Comparison of ENCODE assay signal across 25 mouse cellular contexts in the genomic region with DNA sequence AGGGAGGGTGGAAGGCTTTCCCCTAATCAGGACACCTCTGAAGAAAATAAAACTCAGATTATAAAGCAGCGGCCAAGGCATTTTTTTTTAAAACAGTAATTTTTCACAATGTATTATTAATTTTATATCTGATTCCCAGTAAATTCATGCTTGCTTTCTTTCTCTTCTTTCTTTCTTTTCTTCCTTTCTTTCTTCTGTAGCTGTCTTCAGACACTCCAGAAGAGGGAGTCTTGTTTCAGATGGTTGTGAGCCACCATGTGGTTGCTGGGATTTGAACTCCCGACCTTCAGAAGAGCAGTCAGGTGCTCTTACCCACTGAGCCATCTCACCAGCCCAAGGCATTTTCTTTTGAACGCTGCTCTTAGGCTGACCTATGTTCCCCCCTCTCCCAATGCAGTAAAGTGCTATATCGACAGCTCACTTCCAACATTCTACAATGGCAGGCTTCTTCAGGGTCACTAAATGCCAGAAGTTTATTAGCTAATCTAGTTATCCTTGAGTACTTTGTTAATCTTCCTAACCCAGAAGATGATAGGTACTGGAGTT. TPM values are rescaled to one million over a fixed set of nuclear protein-coding genes. Genes with fewer than 3 reads are reported as not detected.
DNase-seq lines count a peak whose midpoint lies in the region; ATAC-seq and TF ChIP-seq lines count a peak whose summit lies in the region.
"Had no signal": no experiment of that assay in that cellular context is flagged by ENCODE, and none has a peak within 500 bp of the region (broad histone marks: within the 10 kb centered on the region; RNA-seq: fewer than 3 reads in every experiment).

No protein-coding gene starts in this region.

- H3K27ac ChIP-seq in forebrain, embryonic 14.5 days (ENCODE audit: low read depth, low read length), result no peak overlapping the region
- no peak overlapping the region for H3K27ac ChIP-seq in forebrain, embryonic 12.5 days
- no peak overlapping the region for H3K27ac ChIP-seq in lung, embryonic 14.5 days (ENCODE audit: low read depth)
- H3K27ac ChIP-seq in lung, postnatal 0 days (ENCODE audit: low read length), result no peak overlapping the region
- H3K27ac ChIP-seq: heart, embryonic 10.5 days; heart, embryonic 15.5 days; hindbrain, embryonic 13.5 days; limb, embryonic 15.5 days; liver, embryonic 13.5 days had no signal

- no peak for ATAC-seq in forebrain, embryonic 14.5 days
- no peak for ATAC-seq in forebrain, embryonic 12.5 days (ENCODE audit: low FRiP score)
- ATAC-seq in lung, embryonic 14.5 days (ENCODE audit: insufficient read depth), result no peak
- ATAC-seq in lung, postnatal 0 days, result no peak
- no peak for ATAC-seq in frontal cortex, adult (ENCODE audit: low TSS enrichment)
- ATAC-seq: CD4-positive, CD25-positive, alpha-beta regulatory T cell, adult 4 months; inflammation-experienced regulatory T-cells, adult 6 months; Patski had no signal

- WGBS in forebrain, embryonic 14.5 days, result 80% methylated on average over 4 of the region's 4 CpGs
- 85% methylated on average over 4 of the region's 4 CpGs for WGBS in forebrain, embryonic 12.5 days
- 64% methylated on average over 4 of the region's 4 CpGs for WGBS in lung, embryonic 14.5 days
- WGBS in lung, postnatal 0 days, result 75% methylated on average over 4 of the region's 4 CpGs

- no peak overlapping the region for H3K9ac ChIP-seq in forebrain, embryonic 14.5 days (ENCODE audit: low read length)
- H3K9ac ChIP-seq in forebrain, embryonic 12.5 days, result no peak overlapping the region
- H3K9ac ChIP-seq in lung, embryonic 14.5 days, result no peak overlapping the region
- no peak overlapping the region for H3K9ac ChIP-seq in lung, postnatal 0 days (replicated peaks; ENCODE audit: low read depth)
- H3K9ac ChIP-seq: heart, embryonic 15.5 days; hindbrain, embryonic 13.5 days; limb, embryonic 15.5 days; liver, embryonic 13.5 days had no signal

- peak; percentile 71 for DNase-seq in forebrain, embryonic 14.5 days (ENCODE audit: low spot score)
- peak; percentile 50 for DNase-seq in lung, embryonic 14.5 days
- DNase-seq in lung, postnatal 0 days (ENCODE audit: low spot score), result no peak
- peak; percentile 17 for DNase-seq in retina, postnatal 1 day
- no peak for DNase-seq in retina, embryonic 14.5 days (ENCODE audit: low spot score)
- DNase-seq in Muller cell, postnatal 12 days (ENCODE audit: inconsistent ontology term), result peak; percentile 64
- DNase-seq: adrenal gland, postnatal 10 days; cerebellum, adult 8-10 months; cerebellum, postnatal 25 days; gastrocnemius, postnatal 25 days; heart, adult 11 months; kidney, adult 11 months; kidney, postnatal 14 days; liver, embryonic 13.5 days; lung, adult 18-20 months; lung, postnatal 14 days had no signal

- H3K4me2 ChIP-seq in forebrain, embryonic 14.5 days (ENCODE audit: low read length), result no peak overlapping the region
- H3K4me2 ChIP-seq in forebrain, embryonic 12.5 days, result no peak overlapping the region
- no peak overlapping the region for H3K4me2 ChIP-seq in lung, embryonic 14.5 days
- H3K4me2 ChIP-seq in lung, postnatal 0 days (replicated peaks; ENCODE audit: low read depth, low read length), result no peak overlapping the region
- H3K4me2 ChIP-seq: heart, embryonic 15.5 days; hindbrain, embryonic 13.5 days; limb, embryonic 15.5 days; liver, embryonic 13.5 days had no signal

- H3K9me3 ChIP-seq in forebrain, embryonic 14.5 days (replicated peaks; ENCODE audit: control insufficient read depth, low read length), result no peaks in the 10 kb centered on the region
- H3K9me3 ChIP-seq in forebrain, embryonic 12.5 days, result no peaks in the 10 kb centered on the region
- H3K9me3 ChIP-seq in lung, embryonic 14.5 days (ENCODE audit: low read depth, low read length), result no peaks in the 10 kb centered on the region
- no peaks in the 10 kb centered on the region for H3K9me3 ChIP-seq in lung, postnatal 0 days (ENCODE audit: low read length)
- H3K9me3 ChIP-seq: heart, embryonic 10.5 days; heart, embryonic 15.5 days; hindbrain, embryonic 13.5 days; limb, embryonic 15.5 days; liver, embryonic 13.5 days had no signal

- peaks cover 19% of the 10 kb centered on the region for H3K36me3 ChIP-seq in forebrain, embryonic 14.5 days (ENCODE audit: control insufficient read depth, insufficient read depth, low read length)
- peaks cover 13% of the 10 kb centered on the region for H3K36me3 ChIP-seq in forebrain, embryonic 12.5 days (replicated peaks)
- peaks cover 13% of the 10 kb centered on the region for H3K36me3 ChIP-seq in lung, embryonic 14.5 days (ENCODE audit: insufficient read depth)
- H3K36me3 ChIP-seq in lung, postnatal 0 days (ENCODE audit: insufficient read depth, low read length), result peaks cover 14% of the 10 kb centered on the region

- no peak for TF ChIP-seq CTCF in lung, embryonic 14.5 days (IDR thresholded peaks at IDR 0.05; ENCODE audit: low read depth)
- TF ChIP-seq CTCF in lung, postnatal 0 days (IDR thresholded peaks at IDR 0.05), result no peak

- no peak for TF ChIP-seq EP300 in lung, postnatal 0 days (IDR thresholded peaks at IDR 0.05)

- H3K4me1 ChIP-seq in forebrain, embryonic 14.5 days (ENCODE audit: control insufficient read depth, insufficient read depth, low read length), result no peaks in the 10 kb centered on the region
- peaks cover 20% of the 10 kb centered on the region for H3K4me1 ChIP-seq in forebrain, embryonic 12.5 days
- H3K4me1 ChIP-seq in lung, embryonic 14.5 days (ENCODE audit: insufficient read depth), result no peaks in the 10 kb centered on the region
- H3K4me1 ChIP-seq in lung, postnatal 0 days (ENCODE audit: insufficient read depth, low read depth, low read length), result no peaks in the 10 kb centered on the region; the same call in 1 of the 2 replicates

- H3K27me3 ChIP-seq in forebrain, embryonic 14.5 days (replicated peaks; ENCODE audit: control insufficient read depth, insufficient read depth, low read length), result no peaks in the 10 kb centered on the region
- H3K27me3 ChIP-seq in forebrain, embryonic 12.5 days, result no peaks in the 10 kb centered on the region
- H3K27me3 ChIP-seq in lung, embryonic 14.5 days (ENCODE audit: insufficient read depth, low read length), result no peaks in the 10 kb centered on the region
- 0 out of 2 replicates have a peak, but pooled peaks cover 3% of the 10 kb centered on the region for H3K27me3 ChIP-seq in lung, postnatal 0 days (replicated peaks; ENCODE audit: insufficient read depth, low read length)
- H3K27me3 ChIP-seq: heart, embryonic 15.5 days; hindbrain, embryonic 13.5 days; limb, embryonic 15.5 days; Patski had no signal

- no peak overlapping the region for H3K4me3 ChIP-seq in forebrain, embryonic 14.5 days (ENCODE audit: low read depth, low read length)
- H3K4me3 ChIP-seq in forebrain, embryonic 12.5 days (replicated peaks), result no peak overlapping the region
- H3K4me3 ChIP-seq in lung, embryonic 14.5 days (ENCODE audit: low read depth, low read length), result no peak overlapping the region
- H3K4me3 ChIP-seq in lung, postnatal 0 days (ENCODE audit: low read depth, low read length), result no peak overlapping the region
- H3K4me3 ChIP-seq: heart, embryonic 10.5 days; heart, embryonic 15.5 days; hindbrain, embryonic 13.5 days; limb, embryonic 15.5 days; liver, embryonic 13.5 days had no signal

RNA-seq across cellular contexts. Expression of a gene that starts 1.6 kb away (rescaled TPM):
- 14.5 and 18.1 TPM in 2 replicates for polyA plus RNA-seq in forebrain, embryonic 14.5 days (2014; fragmentation: Nextera tagmentation; extraction: Ambion mirVana)
- 16.2 and 18.4 TPM in 2 replicates for polyA plus RNA-seq in forebrain, embryonic 12.5 days (2016; fragmentation: Nextera tagmentation; extraction: Ambion mirVana)
- 5.7 and 6.1 TPM in 2 replicates for polyA plus RNA-seq in lung, embryonic 14.5 days (2014; fragmentation: Nextera tagmentation; extraction: Ambion mirVana)
- 3.2 and 4.1 TPM in 2 replicates for polyA plus RNA-seq in lung, postnatal 0 days (2015; fragmentation: Nextera tagmentation; extraction: Ambion mirVana)

RNA-seq across cellular contexts. Expression of a gene that starts 20.6 kb away (rescaled TPM):
- 162 and 187 TPM in 2 replicates for polyA plus RNA-seq in forebrain, embryonic 14.5 days (2014; fragmentation: Nextera tagmentation; extraction: Ambion mirVana)
- 254 and 285 TPM in 2 replicates for polyA plus RNA-seq in forebrain, embryonic 12.5 days (2016; fragmentation: Nextera tagmentation; extraction: Ambion mirVana)
- polyA plus RNA-seq in lung, embryonic 14.5 days (2014; fragmentation: Nextera tagmentation; extraction: Ambion mirVana), result 106 and 117 TPM in 2 replicates
- 36.6 and 39.5 TPM in 2 replicates for polyA plus RNA-seq in lung, postnatal 0 days (2015; fragmentation: Nextera tagmentation; extraction: Ambion mirVana)

RNA-seq across cellular contexts. Expression of a gene that starts 29.4 kb away (rescaled TPM):
- 188 and 190 TPM in 2 replicates for polyA plus RNA-seq in forebrain, embryonic 14.5 days (2014; fragmentation: Nextera tagmentation; extraction: Ambion mirVana)
- 225 and 235 TPM in 2 replicates for polyA plus RNA-seq in forebrain, embryonic 12.5 days (2016; fragmentation: Nextera tagmentation; extraction: Ambion mirVana)
- polyA plus RNA-seq in lung, embryonic 14.5 days (2014; fragmentation: Nextera tagmentation; extraction: Ambion mirVana), result 112 and 127 TPM in 2 replicates
- 74.0 and 78.4 TPM in 2 replicates for polyA plus RNA-seq in lung, postnatal 0 days (2015; fragmentation: Nextera tagmentation; extraction: Ambion mirVana)

RNA-seq across cellular contexts. Expression of a gene that starts 31.9 kb away (rescaled TPM):
- polyA plus RNA-seq in forebrain, embryonic 14.5 days (2014; fragmentation: Nextera tagmentation; extraction: Ambion mirVana), result 82.7 and 105 TPM in 2 replicates
- 54.5 and 58.3 TPM in 2 replicates for polyA plus RNA-seq in forebrain, embryonic 12.5 days (2016; fragmentation: Nextera tagmentation; extraction: Ambion mirVana)
- 39.7 and 46.9 TPM in 2 replicates for polyA plus RNA-seq in lung, embryonic 14.5 days (2014; fragmentation: Nextera tagmentation; extraction: Ambion mirVana)
- 65.7 and 66.3 TPM in 2 replicates for polyA plus RNA-seq in lung, postnatal 0 days (2015; fragmentation: Nextera tagmentation; extraction: Ambion mirVana)

RNA-seq across cellular contexts. Expression of a gene that starts 39.0 kb away (rescaled TPM):
- 125 and 136 TPM in 2 replicates for polyA plus RNA-seq in forebrain, embryonic 14.5 days (2014; fragmentation: Nextera tagmentation; extraction: Ambion mirVana)
- 149 and 159 TPM in 2 replicates for polyA plus RNA-seq in forebrain, embryonic 12.5 days (2016; fragmentation: Nextera tagmentation; extraction: Ambion mirVana)
- 199 and 202 TPM in 2 replicates for polyA plus RNA-seq in lung, embryonic 14.5 days (2014; fragmentation: Nextera tagmentation; extraction: Ambion mirVana)
- polyA plus RNA-seq in lung, postnatal 0 days (2015; fragmentation: Nextera tagmentation; extraction: Ambion mirVana), result 55.6 and 56.2 TPM in 2 replicates

Comparison
In these comparisons a context has a peak if more than half of its experiments do, and no peak if none do; other contexts are left out.
1. DNase-seq: peak in forebrain, embryonic 14.5 days (single experiment), lung, embryonic 14.5 days (single experiment), retina, postnatal 1 day (single experiment) and Muller cell, postnatal 12 days (single experiment); none in lung, postnatal 0 days (single experiment) and retina, embryonic 14.5 days (single experiment).